Mouse (Mus musculus): ENCODE measurements around the gene Elane.

GRCm38 (mm10) chr10:79933861-79934260 lies 47.8 kb downstream of the Elane start:
- TF ChIP-seq MYOD1 (IDR thresholded peaks at IDR 0.05; ENCODE audit: control insufficient read depth in 1 of 3, insufficient read length in 2 of 3, low read depth in 2 of 3) (no peak), USF1 (IDR thresholded peaks at IDR 0.05; ENCODE audit: low read depth) (no peak), E2F4 (IDR thresholded peaks at IDR 0.05; ENCODE audit: insufficient read depth) (no peak)
